Mouse (Mus musculus): ENCODE measurements at regions not wholly inside any gene's neighbourhood (a gene's known extent, or its start where the extent isn't known, plus 50 kb on each side); places are given as distances from the start of the nearest gene placed in this dataset.

- no peak for DNase-seq
These were observed 301.0 kb downstream of the 9330182O14Rik start for GRCm38 (mm10) chr15:40435156-40435555.

GRCm38 (mm10) chr15:40436688-40437087, 302.5 kb downstream of the 9330182O14Rik start:
- DNase-seq: no peak

- DNase-seq: no peak
These were observed 305.7 kb downstream of the 9330182O14Rik start for GRCm38 (mm10) chr15:40439827-40440226.

GRCm38 (mm10) chr15:40448623-40449022, 314.5 kb downstream of the 9330182O14Rik start:
- no peak for DNase-seq

GRCm38 (mm10) chr15:40453235-40453634, 319.1 kb downstream of the 9330182O14Rik start:
- no peak for DNase-seq

- DNase-seq: peak; percentile 10 to 38
These were observed 341.6 kb downstream of the 9330182O14Rik start for GRCm38 (mm10) chr15:40475659-40476355.

- no peak for DNase-seq
These were observed 346.2 kb downstream of the 9330182O14Rik start for GRCm38 (mm10) chr15:40480386-40480785.

- DNase-seq: no peak
These were observed 347.1 kb downstream of the 9330182O14Rik start for GRCm38 (mm10) chr15:40481239-40481638.

GRCm38 (mm10) chr15:40485997-40486396, 351.8 kb downstream of the 9330182O14Rik start:
- DNase-seq: no peak

GRCm38 (mm10) chr15:40501180-40502125, 367.3 kb downstream of the 9330182O14Rik start:
- DNase-seq: no peak

GRCm38 (mm10) chr15:40510826-40511225, 376.7 kb downstream of the 9330182O14Rik start:
- DNase-seq: no peak

- DNase-seq: no peak
These were observed 390.2 kb downstream of the 9330182O14Rik start for GRCm38 (mm10) chr15:40524350-40524749.

- DNase-seq: no peak
These were observed 399.3 kb downstream of the 9330182O14Rik start for GRCm38 (mm10) chr15:40533451-40533873.

GRCm38 (mm10) chr15:40561661-40562060, 427.5 kb downstream of the 9330182O14Rik start:
- no peak for DNase-seq

GRCm38 (mm10) chr15:40565716-40566115, 431.6 kb downstream of the 9330182O14Rik start:
- DNase-seq: no peak

- DNase-seq: no peak
These were observed 432.3 kb downstream of the 9330182O14Rik start for GRCm38 (mm10) chr15:40566481-40566880.

GRCm38 (mm10) chr15:40568701-40569100, 434.5 kb downstream of the 9330182O14Rik start:
- DNase-seq: no peak

Data from kidney, postnatal 25 days (tissue).